Mouse (Mus musculus): Measurements from ENCODE around the gene Ern1. TPM values are rescaled to one million over a fixed set of nuclear protein-coding genes. Genes with fewer than 3 reads are reported as not detected.

Ern1 gene
- polyA plus RNA-seq, 1 experiment from 2014 or later = 3.8 TPM

DNA sequence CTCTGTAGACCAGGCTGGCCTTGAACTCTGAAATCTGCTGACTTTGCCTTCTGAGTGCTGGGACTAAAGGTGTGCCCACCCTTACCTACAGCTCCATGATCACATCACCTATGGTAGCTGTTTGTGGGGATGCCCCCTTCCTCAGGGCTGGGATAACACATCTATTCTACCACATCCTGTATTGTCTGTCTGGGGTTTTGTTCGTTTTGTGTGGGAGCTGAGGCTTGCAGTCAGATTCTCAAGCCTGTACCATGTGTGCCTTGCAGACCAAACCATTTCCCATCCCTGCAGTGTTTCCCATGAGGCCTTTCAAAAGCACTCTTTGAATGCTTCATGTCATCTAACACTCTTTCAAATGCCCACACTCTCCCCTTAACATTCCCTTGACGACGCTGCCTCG lies 135.7 kb downstream of the Ern1 start:
- WGBS = 82% methylated on average over 4 of the region's 4 CpGs
- Histone ChIP-seq H3K9me3 (replicated peaks; ENCODE audit: control insufficient read depth, low read length) (no peaks in the 10 kb centered on the region), H3K4me2 (ENCODE audit: low read depth, low read length) (no peak overlapping the region), H3K27me3 (ENCODE audit: control insufficient read depth, insufficient read depth, low read length) (no peaks in the 10 kb centered on the region), H3K4me3 (ENCODE audit: low read depth, low read length) (no peak overlapping the region), H3K9ac (replicated peaks; ENCODE audit: low read length) (no peak overlapping the region), H3K27ac (replicated peaks; ENCODE audit: low read depth, low read length) (no peak overlapping the region), H3K4me1 (ENCODE audit: control insufficient read depth, insufficient read depth, low read length) (no peaks in the 10 kb centered on the region), H3K36me3 (replicated peaks; ENCODE audit: control insufficient read depth, insufficient read depth, low read depth, low read length) (no peaks in the 10 kb centered on the region)
- ATAC-seq (replicated peaks; ENCODE audit: insufficient number of reproducible peaks, low FRiP score, low TSS enrichment, low read depth) (no peak), DNase-seq (ENCODE audit: low spot score) (no peak)

GRCm38 (mm10) chr11:106351253-106351652 lies 136.4 kb downstream of the Ern1 start:
- H3K27ac ChIP-seq (replicated peaks; ENCODE audit: low read depth, low read length) = no peak overlapping the region
- WGBS = 55% methylated on average over 3 of the region's 3 CpGs
- no peaks in the 10 kb centered on the region for H3K36me3 ChIP-seq (replicated peaks; ENCODE audit: control insufficient read depth, insufficient read depth, low read depth, low read length)
- ATAC-seq (replicated peaks; ENCODE audit: insufficient number of reproducible peaks, low FRiP score, low TSS enrichment, low read depth) = no peak
- H3K9ac ChIP-seq (replicated peaks; ENCODE audit: low read length) = no peak overlapping the region
- no peaks in the 10 kb centered on the region for H3K4me1 ChIP-seq (ENCODE audit: control insufficient read depth, insufficient read depth, low read length)
- H3K4me2 ChIP-seq (ENCODE audit: low read depth, low read length) = no peak overlapping the region
- no peaks in the 10 kb centered on the region for H3K27me3 ChIP-seq (ENCODE audit: control insufficient read depth, insufficient read depth, low read length)
- DNase-seq (ENCODE audit: low spot score) = no peak
- no peak overlapping the region for H3K4me3 ChIP-seq (ENCODE audit: low read depth, low read length)
- no peaks in the 10 kb centered on the region for H3K9me3 ChIP-seq (replicated peaks; ENCODE audit: control insufficient read depth, low read length)

DNA sequence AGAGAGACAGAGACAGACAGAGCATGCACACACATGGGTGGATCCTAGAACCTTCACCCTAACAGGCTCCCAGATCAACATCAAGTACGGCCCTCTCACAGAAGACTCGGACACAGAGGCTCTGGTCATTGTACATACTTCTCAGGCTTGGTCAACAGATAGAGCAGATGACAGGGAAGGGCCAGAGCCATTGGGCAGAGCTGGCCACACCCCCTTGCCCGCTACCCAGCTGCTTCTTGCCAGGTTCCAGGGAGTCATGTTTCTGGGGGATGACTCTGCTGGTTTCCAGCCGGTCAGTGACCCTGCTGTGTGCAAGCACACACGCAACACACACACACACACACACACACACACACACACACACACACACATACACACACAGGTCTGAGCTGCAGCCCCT lies 136.8 kb downstream of the Ern1 start:
- Histone ChIP-seq H3K27ac (replicated peaks; ENCODE audit: low read depth, low read length) (no peak overlapping the region), H3K27me3 (ENCODE audit: control insufficient read depth, insufficient read depth, low read length) (no peaks in the 10 kb centered on the region), H3K4me2 (ENCODE audit: low read depth, low read length) (no peak overlapping the region), H3K4me1 (ENCODE audit: control insufficient read depth, insufficient read depth, low read length) (no peaks in the 10 kb centered on the region), H3K4me3 (ENCODE audit: low read depth, low read length) (no peak overlapping the region), H3K9ac (replicated peaks; ENCODE audit: low read length) (no peak overlapping the region), H3K9me3 (replicated peaks; ENCODE audit: control insufficient read depth, low read length) (no peaks in the 10 kb centered on the region), H3K36me3 (replicated peaks; ENCODE audit: control insufficient read depth, insufficient read depth, low read depth, low read length) (no peaks in the 10 kb centered on the region)
- DNase-seq (ENCODE audit: low spot score) (no peak), ATAC-seq (replicated peaks; ENCODE audit: insufficient number of reproducible peaks, low FRiP score, low TSS enrichment, low read depth) (no peak)
- 48% methylated on average over 5 of the region's 5 CpGs for WGBS

GRCm38 (mm10) chr11:106349772-106350171 lies 137.9 kb downstream of the Ern1 start:
- ATAC-seq (replicated peaks; ENCODE audit: insufficient number of reproducible peaks, low FRiP score, low TSS enrichment, low read depth) (no peak), DNase-seq (ENCODE audit: low spot score) (no peak)
- H3K9ac ChIP-seq (replicated peaks; ENCODE audit: low read length) = no peak overlapping the region
- no peak overlapping the region for H3K27ac ChIP-seq (replicated peaks; ENCODE audit: low read depth, low read length)
- no peaks in the 10 kb centered on the region for H3K27me3 ChIP-seq (ENCODE audit: control insufficient read depth, insufficient read depth, low read length)
- H3K9me3 ChIP-seq (replicated peaks; ENCODE audit: control insufficient read depth, low read length) = no peaks in the 10 kb centered on the region
- WGBS = 90% methylated on average over 6 of the region's 6 CpGs
- H3K4me2 ChIP-seq (ENCODE audit: low read depth, low read length) = no peak overlapping the region
- no peak overlapping the region for H3K4me3 ChIP-seq (ENCODE audit: low read depth, low read length)
- no peaks in the 10 kb centered on the region for H3K36me3 ChIP-seq (replicated peaks; ENCODE audit: control insufficient read depth, insufficient read depth, low read depth, low read length)
- no peaks in the 10 kb centered on the region for H3K4me1 ChIP-seq (ENCODE audit: control insufficient read depth, insufficient read depth, low read length)

DNA sequence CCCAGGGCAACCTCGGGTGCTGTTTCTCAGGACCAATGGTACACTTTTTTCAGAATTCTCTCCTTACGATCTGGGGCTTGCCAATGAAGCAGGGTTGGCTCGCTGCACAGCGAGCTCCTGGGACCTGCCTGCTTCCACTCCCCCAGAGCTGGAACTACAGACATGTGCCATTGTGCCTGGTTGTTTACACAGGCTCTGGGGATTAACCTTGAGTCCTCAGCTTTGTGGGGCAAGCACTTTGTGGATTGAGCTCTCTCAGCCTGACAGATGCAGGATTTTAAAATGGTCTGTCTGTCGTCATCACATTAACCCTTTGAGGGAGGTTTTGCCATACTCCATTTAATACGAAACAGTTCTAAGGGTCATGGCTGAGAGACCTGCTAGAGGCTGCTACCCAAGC lies 142.7 kb downstream of the Ern1 start:
- ATAC-seq (replicated peaks; ENCODE audit: insufficient number of reproducible peaks, low FRiP score, low TSS enrichment, low read depth) (no peak), DNase-seq (ENCODE audit: low spot score) (peak; percentile 33)
- Histone ChIP-seq H3K27ac (replicated peaks; ENCODE audit: low read depth, low read length) (no peak overlapping the region), H3K9ac (replicated peaks; ENCODE audit: low read length) (no peak overlapping the region), H3K9me3 (replicated peaks; ENCODE audit: control insufficient read depth, low read length) (no peaks in the 10 kb centered on the region), H3K4me3 (ENCODE audit: low read depth, low read length) (no peak overlapping the region), H3K36me3 (replicated peaks; ENCODE audit: control insufficient read depth, insufficient read depth, low read depth, low read length) (no peaks in the 10 kb centered on the region), H3K27me3 (ENCODE audit: control insufficient read depth, insufficient read depth, low read length) (no peaks in the 10 kb centered on the region), H3K4me2 (ENCODE audit: low read depth, low read length) (no peak overlapping the region), H3K4me1 (ENCODE audit: control insufficient read depth, insufficient read depth, low read length) (no peaks in the 10 kb centered on the region)
- 51% methylated on average over 6 of the region's 6 CpGs for WGBS

Other genes starting within 250 kb of the Ern1 start
- gene Ftsj3, start 231.8 kb downstream of the Ern1 start, polyA plus RNA-seq (2014; fragmentation: Nextera tagmentation; extraction: Ambion mirVana) = 76.2 and 80.5 TPM in 2 replicates
- gene Psmc5, start 231.7 kb downstream of the Ern1 start, polyA plus RNA-seq (2014; fragmentation: Nextera tagmentation; extraction: Ambion mirVana) = 389 and 396 TPM in 2 replicates
- gene Smarcd2, start 214.9 kb downstream of the Ern1 start, polyA plus RNA-seq (2014; fragmentation: Nextera tagmentation; extraction: Ambion mirVana) = 57.0 and 60.6 TPM in 2 replicates
- gene Tcam1, start 211.2 kb downstream of the Ern1 start, polyA plus RNA-seq (2014; fragmentation: Nextera tagmentation; extraction: Ambion mirVana) = 0.13 and 0.15 TPM in 2 replicates
- gene Gh, start 186.0 kb downstream of the Ern1 start, polyA plus RNA-seq (2014; fragmentation: Nextera tagmentation; extraction: Ambion mirVana) = not detected in 2 replicates
- gene Cd79b, start 173.1 kb downstream of the Ern1 start, polyA plus RNA-seq (2014; fragmentation: Nextera tagmentation; extraction: Ambion mirVana) = 1.3 and 1.9 TPM in 2 replicates
- gene Scn4a, start 134.6 kb downstream of the Ern1 start, polyA plus RNA-seq (2014; fragmentation: Nextera tagmentation; extraction: Ambion mirVana) = 0.03 and 0.07 TPM in 2 replicates
- gene Prr29, start 122.4 kb downstream of the Ern1 start, polyA plus RNA-seq (2014; fragmentation: Nextera tagmentation; extraction: Ambion mirVana) = not detected in 2 replicates
- 23.7 and 28.7 TPM in 2 replicates for gene Icam2, start 99.8 kb downstream of the Ern1 start, polyA plus RNA-seq (2014; fragmentation: Nextera tagmentation; extraction: Ambion mirVana)
- 6.9 and 7.4 TPM in 2 replicates for gene Tex2, start 125.6 kb upstream of the Ern1 start, polyA plus RNA-seq (2014; fragmentation: Nextera tagmentation; extraction: Ambion mirVana)

Measured in embryonic facial prominence, embryonic 11.5 days (tissue).